Mouse (Mus musculus): ENCODE measurements at regions not wholly inside any gene's neighbourhood (a gene's known extent, or its start where the extent isn't known, plus 50 kb on each side); places are given as distances from the start of the nearest gene placed in this dataset.
"Not testable (repeated sequence)": the region's sequence is repeated elsewhere in the genome, so short reads cannot be mapped to it uniquely, and the experiment has no call there.

DNA sequence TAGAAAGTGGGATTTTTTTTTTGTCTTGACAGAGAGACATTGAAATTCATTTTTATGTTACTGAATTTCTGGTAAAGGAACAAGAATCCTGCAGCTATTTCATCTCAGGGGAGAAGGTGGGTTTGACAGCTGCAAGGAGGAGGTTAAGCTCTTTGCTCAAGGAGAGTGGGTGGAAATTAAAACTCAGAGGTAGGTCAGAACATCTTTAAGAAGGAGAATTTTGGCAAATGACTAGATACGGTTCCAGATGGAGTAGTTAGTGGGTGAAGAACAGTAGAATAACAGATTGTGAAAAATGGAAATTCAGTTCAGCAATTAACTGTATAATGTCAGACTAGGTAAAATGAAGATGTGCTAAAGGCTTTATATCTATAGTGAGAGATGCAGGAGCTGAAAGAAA, 98.0 kb upstream of the Meox2 start:
- H3K36me3 ChIP-seq (replicated peaks in 1 of 2; ENCODE audit: control insufficient read depth in 1 of 2, insufficient read depth in 1 of 2, low read length in 1 of 2): no peaks in the 10 kb centered on the region
- no peaks in the 10 kb centered on the region for H3K4me1 ChIP-seq (ENCODE audit: control insufficient read depth in 1 of 2, insufficient read depth in 2 of 2)
- H3K9me3 ChIP-seq (replicated peaks; ENCODE audit: low read length): no peaks in the 10 kb centered on the region
- DNase-seq (ENCODE audit: extremely low read depth): no peak
- no peak overlapping the region for H3K4me2 ChIP-seq (ENCODE audit: insufficient read depth, low read depth, poor library complexity, severe bottlenecking)
- H3K9ac ChIP-seq (ENCODE audit: insufficient read depth, low read depth): no peak overlapping the region
- TF ChIP-seq USF1 (IDR thresholded peaks at IDR 0.05; ENCODE audit: low read depth, low read length) (no peak), TBP (conservative IDR thresholded peaks at IDR 0.05; ENCODE audit: low read depth, low read length) (no peak), JUN (IDR thresholded peaks at IDR 0.05; ENCODE audit: insufficient read depth, low read depth, low read length) (no peak), MXI1 (IDR thresholded peaks at IDR 0.05; ENCODE audit: low read depth, low read length) (no peak), MEF2A (IDR thresholded peaks at IDR 0.05; ENCODE audit: borderline replicate concordance, low read depth, low read length) (no peak), UBTF (IDR thresholded peaks at IDR 0.05; ENCODE audit: low read depth, low read length) (no peak), EP300 (IDR thresholded peaks at IDR 0.05; ENCODE audit: low read length) (no peak), BHLHE40 (IDR thresholded peaks at IDR 0.05; ENCODE audit: low read depth, low read length) (no peak), ZMIZ1 (IDR thresholded peaks at IDR 0.05; ENCODE audit: low read depth, low read length) (no peak), MAX (IDR thresholded peaks at IDR 0.05; ENCODE audit: low read length) (no peak)
- H3K27ac ChIP-seq (ENCODE audit: insufficient read depth, low read depth): no peak overlapping the region
- no peaks in the 10 kb centered on the region for H3K79me2 ChIP-seq (replicated peaks; ENCODE audit: control insufficient read depth, extremely low read depth, insufficient read depth, poor library complexity, severe bottlenecking)
- no peak overlapping the region for H3K4me3 ChIP-seq (replicated peaks in 1 of 3; ENCODE audit: low read depth in 2 of 3, low read length in 2 of 3, poor library complexity in 1 of 3)
- in situ Hi-C loops (cut with MboI; ENCODE audit: low pct_ligation_motif_present, low pct_unique_long_range_greater_than_20kb, low sequenced_read_pairs) (no loop called here), dilution Hi-C loops (cut with MboI; ENCODE audit: extremely low pct_ligation_motif_present, extremely low pct_unique_long_range_greater_than_20kb, low sequenced_read_pairs) (no loop called here)
- H3K27me3 ChIP-seq (replicated peaks): no peaks in the 10 kb centered on the region

DNA sequence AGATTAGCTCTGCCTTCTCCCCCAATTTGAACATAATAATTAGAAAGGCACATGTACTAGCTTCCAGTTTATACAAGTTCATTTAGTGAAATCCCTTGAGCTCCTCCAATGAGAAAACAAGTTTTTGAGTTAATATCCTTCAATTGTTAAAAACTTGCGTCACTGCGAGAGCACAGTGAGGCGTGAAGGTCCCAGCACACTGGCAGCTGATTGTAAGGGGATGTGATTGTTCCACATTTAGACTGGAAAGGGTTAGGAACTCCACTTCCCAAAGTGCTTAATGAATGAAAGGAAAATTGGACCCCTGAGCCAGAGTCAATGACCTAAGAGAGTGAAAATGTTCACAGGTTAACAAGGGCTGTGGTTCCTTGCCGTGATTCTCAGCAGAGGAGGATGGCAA, 93.9 kb upstream of the Meox2 start:
- Histone ChIP-seq H3K9me3 (replicated peaks; ENCODE audit: low read length) (no peaks in the 10 kb centered on the region), H3K9ac (ENCODE audit: insufficient read depth, low read depth) (no peak overlapping the region), H3K79me2 (replicated peaks; ENCODE audit: control insufficient read depth, extremely low read depth, insufficient read depth, poor library complexity, severe bottlenecking) (no peaks in the 10 kb centered on the region), H3K4me2 (ENCODE audit: insufficient read depth, low read depth, poor library complexity, severe bottlenecking) (no peak overlapping the region), H3K4me1 (ENCODE audit: control insufficient read depth in 1 of 2, insufficient read depth in 2 of 2) (no peaks in the 10 kb centered on the region), H3K4me3 (replicated peaks in 1 of 3; ENCODE audit: low read depth in 2 of 3, low read length in 2 of 3, poor library complexity in 1 of 3) (no peak overlapping the region), H3K27ac (ENCODE audit: insufficient read depth, low read depth) (no peak overlapping the region), H3K36me3 (replicated peaks in 1 of 2; ENCODE audit: control insufficient read depth in 1 of 2, insufficient read depth in 1 of 2, low read length in 1 of 2) (no peaks in the 10 kb centered on the region), H3K27me3 (replicated peaks) (no peaks in the 10 kb centered on the region)
- in situ Hi-C loops (cut with MboI; ENCODE audit: low pct_ligation_motif_present, low pct_unique_long_range_greater_than_20kb, low sequenced_read_pairs) (no loop called here), dilution Hi-C loops (cut with MboI; ENCODE audit: extremely low pct_ligation_motif_present, extremely low pct_unique_long_range_greater_than_20kb, low sequenced_read_pairs) (no loop called here)
- TF ChIP-seq PAX5 (IDR thresholded peaks at IDR 0.05; ENCODE audit: low read length) (no peak), CHD1 (IDR thresholded peaks at IDR 0.05; ENCODE audit: low read depth, low read length) (no peak), JUND (conservative IDR thresholded peaks at IDR 0.05; ENCODE audit: low read depth, low read length) (no peak), TCF12 (IDR thresholded peaks at IDR 0.05; ENCODE audit: low read depth, low read length) (no peak), USF2 (conservative IDR thresholded peaks at IDR 0.05; ENCODE audit: low read depth, low read length) (no peak), RAD21 (IDR thresholded peaks at IDR 0.05; ENCODE audit: low read depth, low read length) (no peak), NRF1 (IDR thresholded peaks at IDR 0.05; ENCODE audit: low read depth, low read length) (no peak), IRF4 (IDR thresholded peaks at IDR 0.05; ENCODE audit: low read depth, low read length) (no peak), TBP (conservative IDR thresholded peaks at IDR 0.05; ENCODE audit: low read depth, low read length) (no peak), ETS1 (conservative IDR thresholded peaks at IDR 0.05; ENCODE audit: low read depth, low read length) (no peak), ZKSCAN1 (IDR thresholded peaks at IDR 0.05; ENCODE audit: borderline replicate concordance, low read depth, low read length) (no peak), HCFC1 (IDR thresholded peaks at IDR 0.05; ENCODE audit: low read depth, low read length) (no peak), E2F4 (IDR thresholded peaks at IDR 0.05; ENCODE audit: insufficient replicate concordance, low read depth, low read length) (no peak)
- DNase-seq (ENCODE audit: extremely low read depth): no peak

DNA sequence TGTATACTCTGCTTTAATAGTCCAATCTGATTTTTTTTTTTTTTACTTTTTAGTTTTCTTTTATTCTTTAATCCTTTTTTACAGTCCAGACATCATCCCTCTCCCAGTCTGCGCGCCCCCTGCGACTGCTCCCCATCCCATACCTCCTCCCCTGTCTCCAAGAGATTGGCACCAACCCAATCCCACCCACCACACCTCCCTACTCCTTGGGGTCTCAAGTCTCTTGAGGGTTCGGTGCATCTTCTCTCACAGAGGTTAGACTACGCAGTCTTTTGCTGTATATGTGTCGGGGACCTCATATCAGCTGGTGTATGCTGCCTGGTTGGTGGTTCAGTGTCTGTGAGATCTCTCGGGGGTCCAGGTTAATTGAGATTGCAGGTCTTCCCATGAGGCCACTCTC, 93.4 kb upstream of the Meox2 start:
- H3K4me3 ChIP-seq (replicated peaks in 1 of 3; ENCODE audit: low read depth in 2 of 3, low read length in 2 of 3, poor library complexity in 1 of 3); dilution Hi-C loops (cut with MboI; ENCODE audit: extremely low pct_ligation_motif_present, extremely low pct_unique_long_range_greater_than_20kb, low sequenced_read_pairs); H3K4me1 ChIP-seq (ENCODE audit: control insufficient read depth in 1 of 2, insufficient read depth in 2 of 2); H3K9me3 ChIP-seq (replicated peaks; ENCODE audit: low read length); H3K4me2 ChIP-seq (ENCODE audit: insufficient read depth, low read depth, poor library complexity, severe bottlenecking); DNase-seq (ENCODE audit: extremely low read depth); H3K27me3 ChIP-seq (replicated peaks); H3K79me2 ChIP-seq (replicated peaks; ENCODE audit: control insufficient read depth, extremely low read depth, insufficient read depth, poor library complexity, severe bottlenecking); H3K9ac ChIP-seq (ENCODE audit: insufficient read depth, low read depth); H3K36me3 ChIP-seq (replicated peaks in 1 of 2; ENCODE audit: control insufficient read depth in 1 of 2, insufficient read depth in 1 of 2, low read length in 1 of 2); H3K27ac ChIP-seq (ENCODE audit: insufficient read depth, low read depth); in situ Hi-C loops (cut with MboI; ENCODE audit: low pct_ligation_motif_present, low pct_unique_long_range_greater_than_20kb, low sequenced_read_pairs): not testable (repeated sequence)
